Mouse (Mus musculus) spleen, adult 2 months (tissue): ENCODE results near the gene Guca2a.

Experiments used
- CTCF ChIP-seq: fragments of 200-500 bp; IDR thresholded peaks from 2 replicates; pipeline ENCODE4 v1.5.1; 2011; ENCODE audit warnings: mild to moderate bottlenecking, inconsistent platforms; ENCODE audit not compliant: insufficient read depth, insufficient read length, insufficient replicate concordance; ENCODE audit errors: extremely low read depth
- POLR2A ChIP-seq: fragments of 200-500 bp; IDR thresholded peaks from 2 replicates; pipeline ENCODE4 v1.6.1; 2011; ENCODE audit warnings: low read depth, low read length, inconsistent platforms

GRCm38 (mm10) chr4:119662151-119662550 lies 24.6 kb downstream of the Guca2a start:
- no peak for TF ChIP-seq CTCF
- TF ChIP-seq POLR2A, result no peak
